Mouse (Mus musculus) thymus, postnatal 14 days (tissue): ENCODE measurements around the gene Pole.

Source experiments
- DNase-seq: peaks from one replicate; pipeline ENCODE4 v3.0.0; 2021

Pole gene

DNA sequence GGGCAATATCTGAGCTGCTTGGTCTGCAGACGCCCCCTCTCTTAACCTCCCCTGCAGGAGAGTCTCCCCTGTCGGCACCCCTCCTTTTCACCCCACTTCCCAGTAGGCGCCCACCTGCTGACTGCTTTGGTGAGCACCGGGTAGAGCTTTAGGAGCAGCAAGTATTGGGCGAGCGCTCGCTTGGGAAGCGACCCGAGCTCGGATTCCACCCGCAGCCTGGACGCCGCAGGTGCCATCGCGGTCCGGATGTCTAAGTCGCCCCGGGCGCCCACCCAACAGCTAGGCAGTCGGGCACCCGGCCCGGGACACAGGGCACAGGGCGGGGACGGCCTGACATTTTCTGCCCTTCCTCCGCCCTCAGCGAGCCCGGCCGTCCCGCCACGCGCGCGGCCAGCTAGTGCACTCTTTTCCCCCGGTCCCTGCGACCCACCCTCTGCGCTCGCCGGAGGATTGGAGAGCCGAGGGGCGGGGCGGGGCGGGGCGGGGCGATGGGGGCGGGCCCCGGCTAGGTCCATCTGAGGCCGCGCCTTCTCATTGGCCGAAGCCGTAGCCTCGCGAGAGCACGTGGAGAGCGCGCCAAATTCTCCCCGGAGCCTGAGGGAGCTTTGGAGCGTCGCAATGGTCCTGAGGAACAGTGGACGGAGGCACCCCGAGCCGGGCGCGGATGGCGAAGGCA is at the start of gene Pole, which contains the start of gene Pxmp2:
Pole (plus strand) TSS at position 537 of the 676 bp plus-strand sequence.
Pxmp2 (minus strand) TSS at position 417 of the 676 bp plus-strand sequence.
- DNase-seq: peak; percentile 86

DNA sequence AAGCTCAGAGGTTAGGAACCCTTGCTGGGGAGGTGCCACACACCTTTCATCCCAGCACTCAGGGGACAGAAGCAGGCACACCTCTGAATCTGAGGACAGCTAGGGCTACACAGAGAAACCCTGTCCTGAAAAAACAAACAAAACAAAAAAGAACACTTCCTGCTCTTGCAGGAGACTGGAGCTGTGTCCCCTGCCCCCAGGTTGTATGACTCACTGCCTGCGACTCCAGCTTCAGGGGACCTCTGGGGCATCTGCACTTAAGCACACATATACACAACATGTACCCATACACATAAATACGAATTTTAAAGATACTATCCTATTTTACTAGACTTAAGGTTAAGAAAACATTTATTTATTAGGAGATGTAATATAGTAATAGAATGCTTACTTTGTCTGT is 42.0 kb upstream of the Pole start:
- DNase-seq: no peak

DNA sequence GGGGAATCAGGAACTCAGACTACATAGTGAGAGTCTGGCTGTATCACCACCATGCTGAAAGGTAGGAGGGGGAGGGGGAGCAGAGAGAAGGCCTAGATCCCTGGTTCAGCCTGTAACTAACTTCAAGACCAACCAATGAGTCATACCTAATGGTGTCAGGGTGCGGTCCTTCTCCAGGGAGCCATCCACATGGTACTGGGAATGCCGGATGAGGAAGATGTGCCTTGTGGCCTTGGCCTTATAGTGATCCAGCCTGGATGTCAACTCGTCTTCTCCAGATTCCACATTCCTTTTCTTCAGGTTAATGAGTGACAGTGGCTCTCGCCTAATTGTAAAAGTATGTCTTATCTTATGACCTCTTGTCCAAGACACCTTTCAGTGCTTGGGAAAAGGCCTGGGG is 19.2 kb upstream of the Pole start:
- DNase-seq: no peak

DNA sequence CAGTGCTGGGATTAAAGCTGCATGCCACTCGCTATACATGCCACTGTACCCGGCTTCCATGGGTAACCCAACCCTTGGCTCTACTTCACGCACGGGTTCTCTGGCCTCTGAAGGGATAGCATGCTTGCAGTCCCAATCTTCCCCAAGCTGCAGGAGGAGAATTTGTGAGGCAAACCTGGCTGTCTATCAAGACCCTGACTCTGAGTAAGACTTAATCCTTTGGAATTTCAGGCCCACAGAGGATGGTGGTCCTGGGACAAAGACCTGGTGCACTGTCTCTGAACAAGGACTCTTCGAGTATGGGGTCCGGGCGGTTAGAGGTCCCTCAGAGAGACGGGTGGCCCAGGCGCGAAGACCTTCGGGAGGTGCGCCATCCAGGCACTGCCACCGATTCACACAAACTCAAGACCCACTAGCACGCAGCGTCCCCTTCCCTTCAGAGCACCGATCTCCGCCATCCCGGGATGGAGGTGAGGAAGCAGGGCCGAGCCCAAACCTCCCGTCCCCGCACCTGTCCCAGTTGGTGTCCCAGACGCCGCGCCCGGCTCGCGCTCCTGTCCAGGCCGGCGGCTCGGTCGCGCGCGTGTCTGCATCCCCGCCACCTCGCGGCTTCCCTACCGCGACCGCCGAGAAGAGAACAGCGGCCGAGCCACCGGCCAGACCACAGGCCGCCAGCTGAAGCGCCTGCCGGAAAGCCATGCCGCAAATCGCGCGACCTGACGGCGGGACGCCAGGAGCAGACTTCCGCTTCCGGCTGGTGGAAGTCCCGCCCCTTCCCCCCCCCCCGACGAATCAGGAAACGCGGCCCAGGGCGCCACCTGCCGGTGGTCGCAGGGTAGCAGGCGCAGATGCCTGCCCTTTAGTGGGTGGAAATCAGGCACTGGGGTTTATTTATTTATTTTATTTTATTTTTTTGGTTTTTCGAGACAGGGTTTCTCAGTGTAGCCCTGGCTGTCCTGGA is 16.7 kb upstream of the Pole start, which contains the start of gene Pgam5:
Pgam5 (minus strand) TSS at position 773 of the 961 bp plus-strand sequence.
- peak; percentile 89 for DNase-seq

DNA sequence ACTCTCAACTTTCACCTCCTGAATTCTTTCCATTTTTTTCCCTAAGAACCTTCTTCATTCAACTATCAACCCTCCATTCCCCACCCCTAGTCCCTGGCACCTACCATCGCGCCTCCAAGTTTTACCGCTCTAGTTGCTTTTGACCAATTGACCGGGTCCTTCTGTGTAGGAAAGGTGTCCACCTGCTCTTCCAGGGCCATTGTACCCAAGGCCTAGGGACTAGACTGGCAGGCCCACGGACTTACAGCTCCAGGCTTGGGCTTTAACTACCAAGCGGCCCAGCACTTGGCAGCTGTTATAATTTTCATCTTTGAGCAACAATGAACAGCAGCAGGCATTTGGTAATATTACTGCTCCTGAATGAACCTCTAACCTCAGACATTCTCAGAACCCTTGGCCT is 15.9 kb upstream of the Pole start:
- peak; percentile 13 for DNase-seq

DNA sequence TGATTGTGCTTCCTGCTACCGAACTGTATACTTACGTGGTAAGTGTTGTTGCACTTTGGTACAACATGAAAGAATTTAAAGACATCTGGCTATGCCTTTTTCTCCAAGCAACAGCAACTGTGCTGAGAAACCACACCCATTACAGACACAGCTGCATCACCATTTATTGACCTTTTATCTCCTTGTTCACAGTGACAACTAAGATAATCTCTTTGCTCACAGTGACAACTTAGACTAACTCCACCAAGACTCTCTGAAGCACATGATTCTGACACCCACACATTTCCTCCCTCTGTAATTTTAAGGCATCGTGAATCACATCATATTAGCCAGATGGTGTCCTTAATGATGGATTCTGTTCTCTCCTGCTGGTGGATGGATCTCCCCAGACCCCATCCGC is 12.0 kb upstream of the Pole start:
- DNase-seq: no peak

DNA sequence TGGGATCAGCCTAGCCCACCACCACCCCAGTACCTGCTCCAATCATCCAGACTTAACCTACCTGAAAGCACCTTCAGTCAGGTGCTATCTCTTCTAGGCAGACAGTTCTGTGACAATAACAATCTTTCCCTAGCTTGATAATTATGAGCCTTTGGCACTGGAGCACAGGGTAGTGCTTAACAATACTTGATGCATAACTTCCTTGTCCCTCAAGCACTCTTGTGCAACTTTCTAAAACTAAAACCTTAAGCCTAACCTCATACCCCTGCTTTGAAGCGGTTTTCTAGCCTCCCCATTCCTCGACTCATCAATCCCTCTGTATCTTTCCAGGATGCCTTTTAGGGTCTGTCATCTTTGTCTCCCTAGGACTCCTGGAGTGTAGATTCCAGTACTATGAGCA is 11.3 kb upstream of the Pole start:
- DNase-seq: no peak

DNA sequence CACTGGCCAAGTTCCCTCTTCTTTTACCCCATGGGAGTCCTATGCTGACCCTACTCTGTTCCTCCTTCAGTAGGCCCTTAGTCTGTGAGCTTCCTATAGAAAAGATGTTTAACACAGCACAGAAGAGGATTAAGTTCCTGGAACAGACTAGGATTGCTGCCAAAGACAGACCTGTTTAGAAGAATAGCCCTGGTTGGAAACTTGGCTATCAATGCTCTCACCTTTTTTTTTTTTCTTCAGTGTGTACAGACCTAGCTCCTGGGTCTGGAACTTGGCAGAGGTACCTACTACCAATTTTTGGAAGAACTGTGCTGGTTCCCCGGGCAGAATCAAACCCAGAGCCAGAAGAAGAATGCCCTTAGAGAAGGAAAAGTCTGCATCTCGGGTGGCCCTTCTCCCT is 9.7 kb upstream of the Pole start:
- DNase-seq: no peak

DNA sequence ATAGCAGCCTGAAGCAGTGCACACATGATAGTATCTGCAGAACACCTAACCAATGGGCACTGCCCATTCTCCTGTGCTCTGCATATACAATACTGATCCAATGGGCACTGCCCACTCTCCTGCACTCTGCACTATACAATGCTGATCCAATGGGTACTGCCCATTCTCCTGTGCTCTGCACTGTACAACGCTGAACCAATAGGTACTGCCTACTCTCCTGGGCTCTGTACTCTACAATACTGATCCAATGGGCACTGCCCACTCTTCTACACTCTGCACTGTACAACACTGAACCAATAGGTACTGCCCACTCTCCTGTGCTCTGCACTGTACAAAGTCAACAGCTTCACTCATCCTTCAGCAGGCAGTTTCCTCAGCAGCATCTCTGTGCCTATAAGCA is 9.2 kb upstream of the Pole start:
- DNase-seq: no peak

DNA sequence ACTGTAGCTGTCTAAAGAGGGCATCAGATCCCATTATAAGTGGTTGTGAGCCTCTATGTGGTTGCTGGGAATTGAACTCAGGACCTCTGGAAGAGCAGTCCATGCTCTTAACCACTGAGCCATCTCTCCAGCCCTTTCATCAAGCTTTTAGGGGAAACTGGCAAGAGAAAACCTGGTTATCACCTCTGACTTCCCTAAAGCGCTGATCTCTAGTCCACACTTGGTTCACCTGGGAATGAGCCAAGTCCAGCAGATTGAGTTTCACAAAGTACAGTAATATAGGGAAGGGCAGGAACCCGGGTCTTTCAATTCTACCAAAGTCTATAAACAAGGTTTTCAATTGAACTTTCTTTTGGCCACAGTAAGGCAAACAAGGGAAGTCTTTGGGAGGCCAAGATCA is 4.1 kb upstream of the Pole start:
- no peak for DNase-seq

DNA sequence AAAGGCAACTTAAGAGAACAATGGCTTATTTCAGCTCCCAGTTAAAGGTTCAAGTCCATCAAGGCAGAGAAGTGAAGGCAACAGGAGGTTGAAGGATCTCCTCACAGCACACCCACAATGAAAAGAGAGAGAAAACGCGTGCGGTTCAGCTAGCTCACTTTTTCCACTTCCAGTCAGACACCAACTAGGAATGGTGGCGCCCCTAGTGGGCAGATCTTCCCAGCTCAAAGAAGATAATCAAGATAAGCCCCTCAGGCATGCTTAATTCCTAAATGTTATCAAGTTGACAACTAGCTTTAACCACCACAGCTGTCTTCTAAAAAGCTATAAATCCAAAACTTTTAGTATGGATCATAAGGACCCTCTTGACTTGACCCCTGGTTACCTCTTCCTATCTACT is 1.6 kb upstream of the Pole start:
- peak; percentile 81 for DNase-seq

DNA sequence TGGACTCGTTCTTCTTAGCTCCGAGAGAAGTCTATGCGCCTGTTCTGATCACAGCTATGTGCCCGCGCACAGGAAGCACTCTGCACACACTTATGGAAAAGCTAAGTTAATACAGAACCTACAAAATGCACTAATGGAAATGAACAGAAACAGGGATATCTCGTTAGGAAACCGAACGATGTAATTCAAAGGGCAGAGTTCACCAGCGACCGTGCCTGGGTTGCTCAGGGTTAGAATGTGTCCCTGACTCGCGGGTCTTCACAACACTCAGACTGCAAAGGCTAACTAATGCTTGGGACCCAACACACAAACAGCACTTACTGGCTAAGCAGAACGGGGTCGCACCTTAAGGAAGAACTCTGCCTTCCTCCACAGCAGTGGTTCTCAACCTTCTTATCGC is 950 bp upstream of the Pole start:
- no peak for DNase-seq

DNA sequence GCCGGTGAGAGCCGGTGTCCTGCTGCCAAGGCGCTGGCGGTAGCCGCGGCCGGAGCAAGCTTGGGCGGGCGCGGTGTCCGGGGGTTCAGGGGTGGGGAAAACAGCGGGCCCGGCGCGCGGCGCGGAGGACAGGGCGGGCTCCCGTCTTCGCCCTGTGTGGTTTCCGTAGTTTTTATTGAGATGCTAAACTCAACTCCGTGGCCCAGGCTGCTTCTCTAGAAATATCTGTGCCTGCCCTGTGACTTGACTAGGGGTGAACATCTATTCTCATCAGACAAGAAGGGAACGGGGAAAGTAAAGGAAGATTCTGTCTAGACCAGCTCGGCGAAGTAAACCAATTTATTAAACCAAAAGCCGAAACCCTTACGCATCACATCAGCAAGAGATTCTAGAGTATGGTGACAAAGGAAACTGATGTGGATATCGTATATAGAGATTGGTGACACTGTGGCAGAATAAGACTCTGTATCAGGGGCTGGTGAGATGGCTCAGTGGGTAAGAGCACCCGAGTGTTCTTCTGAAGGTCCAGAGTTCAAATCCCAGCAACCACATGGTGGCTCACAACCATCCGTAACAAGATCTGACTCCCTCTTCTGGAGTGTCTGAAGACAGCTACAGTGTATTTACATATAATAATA is 459 bp downstream of the Pole start:
- no peak for DNase-seq

DNA sequence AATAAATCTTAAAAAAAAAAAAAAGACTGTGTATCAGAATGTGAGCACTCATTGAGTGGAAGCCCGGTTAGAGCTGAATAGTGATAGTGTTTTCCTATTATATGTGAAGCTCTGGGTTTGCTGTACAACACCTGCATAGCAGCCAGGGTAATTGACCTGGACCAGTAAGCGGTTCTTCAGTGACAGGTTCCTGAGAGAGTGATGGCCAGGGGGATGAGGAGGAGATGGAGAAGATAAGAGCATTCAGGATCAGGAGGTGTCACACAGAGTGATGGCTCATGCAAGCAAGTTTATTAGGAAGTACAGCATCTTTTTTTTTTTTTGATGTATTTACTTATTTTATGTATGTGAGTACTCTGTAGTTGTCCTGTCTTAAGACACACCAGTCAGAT is 974 bp downstream of the Pole start:
- no peak for DNase-seq

DNA sequence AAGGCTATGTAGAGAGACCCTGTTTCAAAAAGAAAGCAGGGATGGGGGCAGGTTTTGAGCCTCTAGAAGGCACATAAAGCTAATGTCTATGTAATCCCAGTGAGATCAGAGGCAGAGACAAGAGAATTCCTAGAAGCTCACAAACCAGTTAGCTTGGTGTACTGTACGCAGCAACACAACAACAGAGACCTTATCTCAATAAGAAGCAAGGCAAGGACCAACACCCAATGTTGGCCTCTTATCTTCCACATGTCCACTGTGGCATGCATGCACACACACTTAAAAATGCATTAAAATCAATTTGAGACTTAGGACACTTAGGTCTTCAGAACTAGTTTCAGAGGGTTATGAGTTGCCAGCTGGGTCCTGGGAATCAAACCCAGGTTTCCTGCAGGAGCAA is 5.5 kb downstream of the Pole start:
- no peak for DNase-seq

DNA sequence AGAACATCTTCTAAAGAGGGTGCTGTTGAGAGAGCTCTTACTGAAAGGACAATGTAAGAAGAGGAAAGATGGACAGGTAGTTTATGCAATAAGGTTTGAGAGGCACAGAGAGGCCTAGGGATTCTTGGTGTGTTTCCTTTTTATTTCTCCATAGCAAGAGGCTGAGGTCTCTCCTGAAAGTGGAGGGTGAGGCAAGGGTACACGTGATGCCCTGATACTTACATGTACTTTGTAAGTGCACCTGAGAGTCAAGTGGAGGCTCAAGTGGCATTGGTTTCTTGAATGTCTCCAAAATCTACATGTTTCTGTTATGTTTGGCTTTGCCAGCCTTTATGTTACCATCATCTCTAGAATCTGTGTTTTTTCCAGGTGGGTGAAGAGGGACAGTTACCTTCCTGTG is 10.5 kb downstream of the Pole start:
- DNase-seq: no peak

DNA sequence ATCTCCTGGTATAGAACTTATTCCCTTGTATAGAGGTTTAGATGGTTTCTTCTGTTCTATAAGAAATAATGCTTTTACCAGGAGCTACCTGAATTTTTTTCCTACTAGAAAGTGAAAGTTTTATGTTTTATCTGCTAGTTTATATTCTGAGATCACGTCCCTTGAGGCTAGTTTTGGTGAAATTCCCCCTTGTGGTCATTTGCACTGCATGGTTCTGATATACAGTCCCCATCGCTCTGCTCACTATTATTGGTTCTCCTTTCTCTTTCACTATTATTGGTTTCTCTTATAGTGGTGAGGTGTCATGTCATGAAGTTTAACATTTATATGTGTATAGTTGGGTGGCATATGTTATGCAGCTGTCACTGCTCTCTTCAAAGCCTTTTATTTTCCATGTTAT is 14.5 kb downstream of the Pole start:
- DNase-seq: no peak

DNA sequence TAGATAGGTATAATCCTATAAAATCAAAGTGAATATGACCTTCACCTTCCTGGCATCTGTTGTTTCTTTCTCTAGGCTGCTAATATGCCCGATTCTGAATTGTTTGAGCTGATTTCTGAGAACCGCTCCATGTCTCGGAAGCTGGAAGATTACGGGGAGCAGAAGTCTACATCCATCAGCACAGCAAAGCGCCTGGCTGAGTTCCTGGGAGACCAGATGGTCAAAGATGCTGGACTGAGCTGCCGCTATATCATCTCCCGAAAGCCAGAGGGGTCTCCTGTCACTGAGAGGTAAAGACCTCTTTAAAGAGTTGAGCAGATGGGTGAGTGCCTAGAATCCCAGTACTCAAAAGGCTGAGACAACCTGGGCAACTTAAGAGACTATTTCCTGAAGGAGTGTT is 22.8 kb downstream of the Pole start:
- DNase-seq: no peak

DNA sequence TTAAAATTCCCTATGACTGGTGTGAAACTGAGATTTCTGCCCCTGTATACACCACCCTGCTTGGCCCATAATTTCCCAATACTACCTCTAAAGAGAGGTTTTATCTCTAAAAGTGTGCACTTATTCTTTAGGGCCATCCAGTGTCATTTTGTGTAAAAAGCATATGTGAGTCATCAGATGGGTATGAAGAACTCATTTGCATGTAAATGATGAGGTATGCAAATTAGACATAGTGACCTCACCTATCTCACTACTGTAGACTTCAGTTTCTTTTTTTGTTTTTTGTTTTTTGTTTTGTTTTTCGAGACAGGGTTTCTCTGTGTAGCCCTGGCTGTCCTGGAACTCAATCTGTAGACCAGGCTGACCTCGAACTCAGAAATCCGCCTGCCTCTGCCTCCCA is 27.0 kb downstream of the Pole start:
- DNase-seq: no peak

DNA sequence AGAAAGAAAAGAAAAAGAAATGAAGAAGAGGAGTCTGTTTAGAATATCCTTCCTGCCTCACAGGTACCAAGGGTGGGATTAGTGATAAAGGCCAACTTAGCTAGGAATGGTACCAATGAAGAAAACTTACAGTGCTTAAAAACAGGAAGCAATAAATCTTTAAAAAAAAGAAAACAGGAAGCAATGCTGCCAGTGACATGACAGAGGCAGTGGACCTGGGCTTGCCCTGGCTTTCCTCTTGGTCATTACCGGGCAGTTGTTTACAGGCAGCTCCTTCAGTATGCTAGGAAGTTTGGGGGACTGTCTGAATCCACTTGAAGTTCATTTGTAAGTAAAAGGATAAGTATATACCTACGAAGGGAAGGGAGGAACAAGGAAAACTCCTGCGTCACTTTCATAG is 44.4 kb downstream of the Pole start:
- no peak for DNase-seq

DNA sequence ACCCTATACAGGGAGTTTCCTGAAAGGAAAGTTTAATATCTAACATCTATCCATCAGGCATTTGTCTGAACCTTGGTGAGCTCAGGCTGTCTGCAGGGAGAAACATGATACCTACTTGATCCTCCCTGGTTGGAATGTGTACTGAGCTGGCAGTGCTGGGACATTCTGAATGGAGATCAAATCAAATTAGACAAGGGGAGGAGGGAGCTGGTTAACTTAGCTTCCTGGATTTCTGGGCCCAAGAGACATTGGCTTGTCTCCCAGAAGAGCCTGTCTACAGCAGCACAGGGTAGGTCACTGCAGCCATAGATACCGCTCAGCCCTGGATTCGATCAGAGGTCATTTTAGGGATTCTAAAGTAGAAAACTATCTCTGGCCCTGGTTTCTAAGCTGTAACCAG is 52.7 kb downstream of the Pole start:
- DNase-seq: no peak

DNA sequence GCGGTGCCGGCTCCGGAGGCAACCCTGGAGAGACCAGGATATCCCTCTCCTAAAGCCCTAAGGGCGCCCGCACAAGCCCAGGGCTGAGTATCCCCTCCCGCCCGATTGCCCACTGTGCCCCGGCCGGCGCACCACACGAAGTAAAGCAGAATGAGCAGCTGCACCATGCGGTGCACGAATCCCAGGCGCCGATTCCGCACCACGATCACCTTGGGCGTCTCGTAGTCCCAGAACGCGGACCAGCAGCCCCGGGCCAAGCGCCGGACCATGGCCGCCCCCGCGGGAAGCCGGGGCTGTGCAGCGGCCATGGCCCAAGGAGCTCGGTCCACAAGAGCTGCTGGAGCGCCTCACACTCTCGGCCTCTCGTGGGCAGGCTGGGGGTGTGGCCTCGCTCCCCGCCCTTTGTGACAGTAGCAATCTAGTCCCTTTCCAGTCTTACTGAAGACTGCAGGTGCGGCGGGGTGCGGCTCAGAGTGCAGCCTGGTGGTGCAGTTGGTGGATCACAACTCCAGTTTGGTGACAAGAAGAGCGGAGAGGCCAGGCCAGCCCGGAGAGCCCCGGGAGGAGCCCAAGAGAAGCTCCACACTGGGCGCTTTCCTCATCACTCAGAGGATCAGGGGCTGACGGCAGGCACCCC is 56.7 kb downstream of the Pole start, which contains the start of gene P2rx2:
P2rx2 (minus strand) TSS at position 565 of the 637 bp plus-strand sequence.
- DNase-seq: peak; percentile 42

DNA sequence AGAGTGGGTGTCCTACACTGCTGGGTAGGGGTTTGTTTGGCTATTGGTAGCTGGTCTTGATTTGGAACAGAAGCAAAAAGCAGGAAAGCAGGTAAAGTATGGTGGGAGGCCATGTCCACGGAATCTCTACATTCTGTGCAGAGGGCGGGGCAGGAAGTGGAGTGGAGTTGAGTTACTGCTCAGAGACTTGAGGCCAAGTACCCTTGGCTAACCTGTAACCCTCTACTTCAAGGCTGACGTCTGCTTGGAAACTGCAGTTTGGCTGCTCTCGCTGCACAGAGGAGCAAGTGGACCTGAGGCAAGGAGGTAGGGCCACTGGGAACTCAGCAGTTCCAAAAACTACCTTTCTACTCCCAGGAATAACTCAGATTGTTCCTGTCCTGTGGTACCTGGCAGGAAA is 58.4 kb downstream of the Pole start, which contains the start of gene Lrcol1:
Lrcol1 (plus strand) TSS at position 207 of the 400 bp plus-strand sequence.
- no peak for DNase-seq
